Mouse (Mus musculus) intestine, embryonic 14.5 days (tissue): Measurements from ENCODE around the gene Cd7. TPM values are rescaled to one million over a fixed set of nuclear protein-coding genes. Genes with fewer than 3 reads are reported as not detected.
A peak's percentile ranks its signal among the peaks of the same experiment; 100 is the strongest.
"Not testable (repeated sequence)": the region's sequence is repeated elsewhere in the genome, so short reads cannot be mapped to it uniquely, and the experiment has no call there.

Experiments used
- ATAC-seq: fragments of 200-750 bp; cut with Nextera tagmentation; replicated peaks from 2 replicates; pipeline ENCODE4 v1.8.0; 2017; ENCODE audit warnings: low read depth, moderate number of reproducible peaks, moderate TSS enrichment, moderate library complexity; ENCODE audit not compliant: low FRiP score, low TSS enrichment
- DNase-seq: peaks from one replicate; pipeline ENCODE4 v3.0.0-alpha.2; 2018; ENCODE audit warnings: low spot score
- H3K27ac ChIP-seq: fragments of 300-500 bp; sonication (generic); 2 replicates; pipeline ENCODE4 v1.5.1; 2014; ENCODE audit warnings: low read depth, mild to moderate bottlenecking, control low read depth
- H3K27me3 ChIP-seq: fragments of 300-500 bp; sonication (generic); replicated peaks from 2 replicates; pipeline ENCODE4 v1.6.1; 2014; ENCODE audit warnings: low read length, control low read depth; ENCODE audit not compliant: control insufficient read depth, insufficient read depth
- H3K36me3 ChIP-seq: fragments of 300-500 bp; sonication (generic); 2 replicates; pipeline ENCODE4 v1.6.1; 2014; ENCODE audit warnings: low read length, control low read depth; ENCODE audit not compliant: control insufficient read depth, insufficient read depth
- H3K4me1 ChIP-seq: fragments of 300-500 bp; sonication (generic); replicated peaks from 2 replicates; pipeline ENCODE4 v1.6.1; 2014; ENCODE audit warnings: low read length, control low read depth, mixed read lengths; ENCODE audit not compliant: control insufficient read depth, insufficient read depth
- H3K4me2 ChIP-seq: fragments of 300-500 bp; sonication (generic); 2 replicates; pipeline ENCODE4 v1.6.1; 2014; ENCODE audit warnings: low read length
- H3K4me3 ChIP-seq: fragments of 300-500 bp; sonication (generic); 2 replicates; pipeline ENCODE4 v1.5.1; 2014; ENCODE audit warnings: low read depth, low read length, control low read depth, mixed read lengths
- H3K9ac ChIP-seq: fragments of 300-500 bp; sonication (generic); 2 replicates; pipeline ENCODE4 v1.6.1; 2014; ENCODE audit warnings: mild to moderate bottlenecking, low read length
- H3K9me3 ChIP-seq: fragments of 300-500 bp; sonication (generic); 2 replicates; pipeline ENCODE4 v1.6.1; 2016; ENCODE audit warnings: low read length, control low read depth; ENCODE audit not compliant: control insufficient read depth
- WGBS: fragments of 180-500 bp; shearing (Covaris S2); extraction: QIAGEN DNeasy Blood & Tissue Kit; methylation state at CpG from one replicate; pipeline ENCODE4 v1.1.7; 2014; 5-methylcytosine and 5-hydroxymethylcytosine counted together
- polyA plus RNA-seq: library from polyadenylated mRNA; unstranded; fragments of >200 nt; fragmentation: Nextera tagmentation; extraction: Ambion mirVana; gene quantifications from 2 replicates; pipeline ENCODE4 v1.2.1, GENCODE M21; 2014

The Cd7 gene
- polyA plus RNA-seq, 1 experiment from 2014 or later, result 2.9 TPM

DNA sequence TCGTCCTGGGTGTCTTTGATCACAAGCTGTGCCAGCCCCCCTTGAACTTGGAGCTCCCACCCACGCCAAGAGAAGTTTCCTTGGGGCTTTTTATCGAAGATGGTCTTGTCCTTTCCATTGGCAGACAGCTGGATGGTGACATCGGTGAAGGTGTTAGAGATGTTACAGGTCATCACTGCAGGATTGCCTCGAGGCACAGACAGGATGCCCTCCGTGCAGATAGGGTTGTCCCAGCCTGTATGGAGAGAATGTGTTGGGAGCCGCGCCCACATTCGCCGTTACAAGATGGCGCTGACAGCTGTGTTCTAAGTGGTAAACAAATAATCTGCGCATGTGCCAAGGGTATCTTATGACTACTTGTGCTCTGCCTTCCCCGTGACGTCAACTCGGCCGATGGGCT is 30.4 kb upstream of the Cd7 start:
- 88% methylated on average over 11 of the region's 16 CpGs for WGBS
- DNase-seq, ATAC-seq: not testable (repeated sequence)

DNA sequence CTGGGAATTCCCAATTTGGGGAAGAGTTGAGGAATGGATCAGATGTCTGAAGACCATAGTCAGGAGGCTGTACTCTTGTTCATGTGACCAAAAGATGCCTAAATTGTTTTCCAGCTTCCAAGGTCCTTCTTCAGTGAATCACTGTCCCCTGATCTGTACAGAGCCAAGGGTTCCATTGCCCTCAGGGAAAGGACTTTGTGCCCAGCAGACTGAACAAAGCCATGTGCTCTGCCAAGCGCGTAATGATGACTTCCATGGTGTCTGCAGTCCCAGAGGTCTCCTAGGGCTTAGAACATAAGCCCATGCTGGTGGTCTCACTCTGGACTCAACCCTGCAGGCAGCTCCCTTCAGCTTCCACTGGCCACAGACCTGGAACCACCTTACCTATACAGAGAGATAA is 28.7 kb upstream of the Cd7 start:
- Histone ChIP-seq H3K4me3 (no peak overlapping the region), H3K4me1 (no peaks in the 10 kb centered on the region), H3K27ac (no peak overlapping the region), H3K9me3 (no peaks in the 10 kb centered on the region), H3K9ac (no peak overlapping the region), H3K27me3 (no peaks in the 10 kb centered on the region), H3K4me2 (no peak overlapping the region), H3K36me3 (no peaks in the 10 kb centered on the region)
- WGBS, result 96% methylated on average over 2 of the region's 2 CpGs
- DNase-seq (no peak), ATAC-seq (no peak)

More for the DNA sequence above, 30.4 kb upstream of the Cd7 start:
- not testable (repeated sequence) for H3K4me1 ChIP-seq, H3K36me3 ChIP-seq, H3K27ac ChIP-seq, H3K4me2 ChIP-seq, H3K4me3 ChIP-seq, H3K9ac ChIP-seq, H3K27me3 ChIP-seq, H3K9me3 ChIP-seq

DNA sequence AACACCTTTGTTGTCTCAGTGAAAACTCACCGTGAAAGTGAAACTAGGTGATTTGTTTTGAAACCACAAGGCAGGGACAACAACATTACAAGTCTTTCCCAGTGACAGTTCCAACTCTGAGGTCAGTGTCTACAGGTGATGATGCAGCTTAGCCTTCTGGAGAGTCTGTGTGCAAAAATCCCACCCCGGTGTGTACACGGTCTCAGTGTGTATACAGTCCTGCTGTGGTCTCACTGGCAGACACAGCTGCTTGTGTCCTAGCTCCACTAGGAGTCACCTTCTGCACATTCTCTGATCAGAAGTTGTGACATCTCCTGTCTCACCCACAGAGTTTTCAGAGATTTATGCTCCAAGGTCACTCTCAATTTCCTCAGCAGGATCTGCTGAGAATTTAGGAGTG is 25.0 kb upstream of the Cd7 start:
- H3K4me1 ChIP-seq, result peaks cover 10% of the 10 kb centered on the region; the same call in 1 of the 2 replicates
- H3K4me3 ChIP-seq, result no peak overlapping the region
- H3K9ac ChIP-seq, result no peak overlapping the region
- H3K9me3 ChIP-seq, result no peaks in the 10 kb centered on the region
- ATAC-seq, result no peak
- WGBS, result 75% methylated on average over 3 of the region's 3 CpGs
- no peak for DNase-seq
- H3K27ac ChIP-seq, result no peak overlapping the region
- no peaks in the 10 kb centered on the region for H3K27me3 ChIP-seq
- no peak overlapping the region for H3K4me2 ChIP-seq
- H3K36me3 ChIP-seq, result no peaks in the 10 kb centered on the region

DNA sequence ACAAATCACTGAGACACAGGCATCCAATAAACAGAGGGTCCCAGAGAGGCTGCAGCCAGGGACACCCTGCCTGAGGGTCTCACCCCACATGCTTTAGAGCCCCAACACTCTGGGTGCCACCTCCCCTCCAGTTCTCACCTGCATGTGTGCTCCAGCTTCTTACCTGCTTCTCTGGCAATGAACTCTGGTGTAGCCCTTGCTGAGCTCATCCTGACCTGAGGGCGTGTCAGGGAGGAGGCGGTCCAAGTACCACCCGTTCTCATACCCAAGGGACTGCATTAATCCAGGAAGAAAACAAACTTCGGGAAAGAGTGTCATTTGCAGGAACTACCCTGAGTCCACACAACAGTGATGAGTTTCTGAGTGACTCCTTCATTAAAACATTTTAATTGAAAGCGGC is 24.2 kb upstream of the Cd7 start, which contains the start of gene Sectm1b:
Gene Sectm1b (minus strand): TSS at position 191 of the 400 bp plus-strand sequence.
- no peak within 1 kb of the TSS for H3K27ac ChIP-seq
- H3K9ac ChIP-seq, result no peak within 1 kb of the TSS
- H3K27me3 ChIP-seq, result no peaks in the 10 kb centered on the region
- no peaks in the 10 kb centered on the region for H3K36me3 ChIP-seq
- 72% methylated on average over 5 of the region's 5 CpGs for WGBS
- no peak within 1 kb of the TSS for H3K4me3 ChIP-seq
- peaks cover 10% of the 10 kb centered on the region; the same call in 1 of the 2 replicates for H3K4me1 ChIP-seq
- ATAC-seq (no peak), DNase-seq (no peak)
- no peaks in the 10 kb centered on the region for H3K9me3 ChIP-seq
- H3K4me2 ChIP-seq, result no peak within 1 kb of the TSS

DNA sequence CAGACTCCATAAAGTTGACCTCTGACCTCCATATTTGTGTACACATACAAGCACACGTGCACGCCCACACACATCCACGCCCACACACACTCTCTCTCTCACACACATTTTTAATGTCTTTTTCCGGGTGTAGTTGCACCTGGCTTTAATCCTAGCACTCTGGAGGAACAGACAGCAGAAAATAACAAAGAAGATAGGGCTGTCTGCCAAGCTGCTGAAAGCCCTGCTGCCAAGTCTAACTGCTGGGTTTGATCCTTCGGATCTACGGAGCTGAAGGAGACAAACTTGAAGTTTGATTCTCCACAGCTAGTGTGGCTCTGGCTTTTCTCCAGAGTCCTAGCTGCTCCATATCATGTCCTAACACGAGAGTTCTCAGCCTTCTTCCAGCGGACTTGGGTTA is 22.4 kb upstream of the Cd7 start:
- H3K9ac ChIP-seq, result no peak overlapping the region
- 50% methylated on average over 8 of the region's 8 CpGs for WGBS
- peaks cover 10% of the 10 kb centered on the region; the same call in 1 of the 2 replicates for H3K4me1 ChIP-seq
- no peak for DNase-seq
- no peaks in the 10 kb centered on the region for H3K36me3 ChIP-seq
- H3K27me3 ChIP-seq, result no peaks in the 10 kb centered on the region
- H3K9me3 ChIP-seq, result no peaks in the 10 kb centered on the region
- no peak overlapping the region for H3K4me2 ChIP-seq
- H3K27ac ChIP-seq, result peak overlapping the region; percentile 11; the same call in 1 of the 2 replicates
- no peak for ATAC-seq
- no peak overlapping the region for H3K4me3 ChIP-seq

DNA sequence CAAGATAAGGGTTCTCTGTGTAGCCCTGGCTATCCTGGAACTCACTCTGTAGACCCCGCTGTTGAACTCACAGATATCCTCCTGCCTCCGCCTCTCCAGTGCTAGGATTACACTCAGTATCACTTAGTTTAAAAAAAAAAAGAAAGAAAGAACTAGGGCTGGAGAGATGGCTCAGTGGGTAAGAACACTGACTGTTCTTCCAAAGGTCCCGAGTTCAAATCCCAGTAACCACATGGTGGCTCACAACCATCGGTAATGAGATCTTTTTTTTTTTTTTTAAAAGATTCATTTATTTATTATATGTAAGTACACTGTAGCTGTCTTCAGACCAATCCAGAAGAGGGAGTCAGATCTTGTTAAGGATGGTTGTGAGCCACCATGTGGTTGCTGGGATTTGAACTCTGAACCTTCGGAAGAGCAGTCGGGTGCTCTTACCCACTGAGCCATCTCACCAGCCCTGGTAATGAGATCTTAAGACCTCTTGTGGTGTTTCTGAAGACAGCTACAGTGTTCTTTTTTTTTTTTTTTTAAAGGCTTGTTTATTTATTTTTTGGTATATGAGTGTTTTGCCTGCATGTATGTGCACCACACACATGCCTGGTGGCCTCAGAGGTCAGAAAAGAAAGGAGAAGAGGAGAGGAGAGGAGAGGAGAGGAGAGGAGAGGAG is 21.3 kb upstream of the Cd7 start:
- not testable (repeated sequence) for H3K4me2 ChIP-seq, H3K9me3 ChIP-seq, H3K27ac ChIP-seq, H3K9ac ChIP-seq, H3K4me3 ChIP-seq, H3K36me3 ChIP-seq, ATAC-seq, DNase-seq, H3K27me3 ChIP-seq
- WGBS, result 97% methylated on average over 6 of the region's 6 CpGs
- H3K4me1 ChIP-seq, result peaks cover 10% of the 10 kb centered on the region; the same call in 1 of the 2 replicates

DNA sequence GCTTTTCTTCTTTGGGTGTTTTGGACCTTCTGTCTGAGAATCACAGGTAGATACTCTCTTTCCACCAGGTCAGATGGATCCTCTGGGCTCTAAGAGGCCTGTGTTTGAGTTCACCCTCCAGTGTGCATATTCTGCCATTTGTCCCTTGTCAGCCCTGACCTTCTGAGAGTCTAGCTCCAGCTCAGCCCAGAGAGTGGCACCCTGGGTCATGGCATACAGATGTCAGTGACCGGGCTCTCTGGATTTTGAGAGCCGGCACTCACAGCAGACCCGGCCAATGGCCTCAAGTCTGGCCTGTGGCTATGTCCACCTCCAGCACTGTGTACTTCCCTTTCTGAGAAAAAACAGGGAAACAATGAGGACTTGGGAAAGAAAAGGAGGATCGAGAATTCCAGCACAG is 20.3 kb upstream of the Cd7 start:
- ATAC-seq (no peak), DNase-seq (no peak)
- Histone ChIP-seq H3K4me1 (peaks cover 10% of the 10 kb centered on the region; the same call in 1 of the 2 replicates), H3K27me3 (no peaks in the 10 kb centered on the region), H3K9me3 (no peaks in the 10 kb centered on the region), H3K4me3 (no peak overlapping the region), H3K36me3 (no peaks in the 10 kb centered on the region), H3K9ac (no peak overlapping the region), H3K4me2 (no peak overlapping the region), H3K27ac (no peak overlapping the region)
- WGBS, result 90% methylated on average over 4 of the region's 4 CpGs

DNA sequence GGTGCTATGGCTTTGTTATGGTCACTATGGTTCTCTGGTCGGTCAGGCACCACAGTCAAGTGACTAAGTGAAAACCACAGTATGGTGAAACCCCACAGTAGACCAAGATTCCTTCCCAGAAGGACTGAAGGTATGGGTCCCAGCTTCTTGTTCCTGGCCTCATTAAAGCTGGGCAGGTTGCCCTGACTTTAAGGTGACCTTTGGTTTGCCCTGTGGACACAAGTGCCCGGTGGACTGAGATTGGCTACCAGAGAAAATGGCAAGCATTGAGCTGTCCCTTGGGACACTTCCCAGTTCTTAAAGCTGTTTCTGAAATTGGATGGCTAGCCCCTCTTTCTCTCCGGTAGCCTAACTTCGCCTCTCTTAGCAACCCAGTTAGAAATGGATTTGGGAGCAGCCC is 19.7 kb upstream of the Cd7 start:
- no peaks in the 10 kb centered on the region for H3K36me3 ChIP-seq
- DNase-seq (no peak), ATAC-seq (no peak)
- no peak overlapping the region for H3K4me3 ChIP-seq
- no peaks in the 10 kb centered on the region for H3K9me3 ChIP-seq
- no peak overlapping the region for H3K9ac ChIP-seq
- H3K4me1 ChIP-seq, result peaks cover 10% of the 10 kb centered on the region; the same call in 1 of the 2 replicates
- WGBS, result 87% methylated on average over 4 of the region's 4 CpGs
- no peak overlapping the region for H3K4me2 ChIP-seq
- H3K27ac ChIP-seq, result no peak overlapping the region
- no peaks in the 10 kb centered on the region for H3K27me3 ChIP-seq

DNA sequence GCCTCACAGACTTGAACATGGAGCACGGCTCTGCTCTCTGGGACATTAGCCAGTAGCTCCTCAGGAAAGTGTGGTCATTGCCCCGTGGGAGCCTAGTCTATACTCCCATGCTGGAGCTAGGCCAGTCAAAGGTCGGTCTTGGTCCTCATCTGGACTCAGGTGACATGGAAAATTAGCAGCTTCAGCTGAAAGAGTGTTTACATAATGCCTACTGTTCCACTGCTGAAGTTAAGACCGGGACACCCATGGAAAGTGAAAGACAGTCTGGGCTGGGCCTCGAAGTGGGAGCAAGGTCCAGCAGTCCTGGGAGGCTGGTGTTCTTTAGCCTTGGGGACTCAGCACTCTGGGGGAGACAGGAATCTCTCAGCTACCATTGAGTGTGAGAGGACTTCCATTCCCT is 18.9 kb upstream of the Cd7 start:
- 66% methylated on average over 5 of the region's 5 CpGs for WGBS
- H3K27ac ChIP-seq, result no peak overlapping the region
- ATAC-seq (no peak), DNase-seq (no peak)
- H3K36me3 ChIP-seq, result no peaks in the 10 kb centered on the region
- H3K4me2 ChIP-seq, result no peak overlapping the region
- peaks cover 10% of the 10 kb centered on the region; the same call in 1 of the 2 replicates for H3K4me1 ChIP-seq
- H3K27me3 ChIP-seq, result no peaks in the 10 kb centered on the region
- no peak overlapping the region for H3K4me3 ChIP-seq
- no peak overlapping the region for H3K9ac ChIP-seq
- H3K9me3 ChIP-seq, result no peaks in the 10 kb centered on the region
